Mouse (Mus musculus) hindbrain, embryonic 11.5 days (tissue): ENCODE measurements at regions not wholly inside any gene's neighbourhood (a gene's known extent, or its start where the extent isn't known, plus 50 kb on each side); places are given as distances from the start of the nearest gene placed in this dataset.

ENCODE experiments used
- ATAC-seq: fragments of 200-750 bp; cut with Nextera tagmentation; 2 replicates; pipeline ENCODE4 v1.8.0; 2017; ENCODE audit warnings: mild to moderate bottlenecking, moderate TSS enrichment, moderate library complexity; ENCODE audit not compliant: low FRiP score
- DNase-seq: peaks from one replicate; pipeline ENCODE4 v3.0.0-alpha.2; 2015; ENCODE audit warnings: low spot score
- H3K27ac ChIP-seq: fragments of 300-500 bp; sonication (generic); 2 replicates; pipeline ENCODE4 v1.5.1; 2014; ENCODE audit warnings: mild to moderate bottlenecking, low read depth, low read length
- H3K27me3 ChIP-seq: fragments of 300-500 bp; sonication (generic); 2 replicates; pipeline ENCODE4 v1.6.1; 2014; ENCODE audit warnings: mild to moderate bottlenecking, low read length, moderate library complexity, mixed read lengths; ENCODE audit not compliant: control insufficient read depth, insufficient read depth
- H3K36me3 ChIP-seq: fragments of 300-500 bp; sonication (generic); 2 replicates; pipeline ENCODE4 v1.6.1; 2014; ENCODE audit warnings: mild to moderate bottlenecking, low read length, moderate library complexity, mixed read lengths; ENCODE audit not compliant: control insufficient read depth, insufficient read depth
- H3K4me1 ChIP-seq: fragments of 300-500 bp; sonication (generic); replicated peaks from 2 replicates; pipeline ENCODE4 v1.6.1; 2014; ENCODE audit warnings: low read length, mixed read lengths; ENCODE audit not compliant: control insufficient read depth, insufficient read depth
- H3K4me2 ChIP-seq: fragments of 300-500 bp; sonication (generic); replicated peaks from 2 replicates; pipeline ENCODE4 v1.6.1; 2014; ENCODE audit warnings: mild to moderate bottlenecking, low read depth, low read length
- H3K4me3 ChIP-seq: fragments of 300-500 bp; sonication (generic); 2 replicates; pipeline ENCODE4 v1.5.1; 2014; ENCODE audit warnings: low read depth, low read length
- H3K9ac ChIP-seq: fragments of 300-500 bp; sonication (generic); 2 replicates; pipeline ENCODE4 v1.6.1; 2014; ENCODE audit warnings: low read depth, low read length
- H3K9me3 ChIP-seq: fragments of 300-500 bp; sonication (generic); 2 replicates; pipeline ENCODE4 v1.6.1; 2016; ENCODE audit warnings: low read length; ENCODE audit not compliant: control insufficient read depth
- WGBS: fragments of 180-500 bp; shearing (Covaris S2); extraction: QIAGEN DNeasy Blood & Tissue Kit; methylation state at CpG from one replicate; pipeline ENCODE4 v1.1.7; 2014; 5-methylcytosine and 5-hydroxymethylcytosine counted together

DNA sequence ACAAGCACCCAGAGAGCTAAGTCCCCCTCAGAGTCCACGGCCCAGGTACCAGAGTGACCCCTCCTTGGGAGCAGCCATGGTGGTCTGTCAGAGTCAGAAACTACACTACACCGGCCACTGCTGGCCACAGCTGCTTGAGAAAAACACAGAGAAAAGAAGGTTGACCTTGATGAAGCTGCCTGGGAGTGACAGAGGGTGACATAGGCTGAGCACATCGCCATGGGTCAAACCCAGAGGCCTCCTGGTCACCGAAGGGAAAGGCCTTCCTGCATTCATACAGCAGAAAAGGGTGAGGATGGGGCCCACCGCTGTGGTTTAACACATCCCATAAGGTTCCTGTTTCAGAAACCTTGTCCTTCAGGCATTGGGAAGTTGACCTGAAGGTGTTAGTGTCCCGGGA lies 153.0 kb downstream of the Setd4 start:
- Histone ChIP-seq H3K4me3 (no peak overlapping the region), H3K4me1 (0 out of 2 replicates have a peak, but pooled peaks cover 2% of the 10 kb centered on the region), H3K36me3 (no peaks in the 10 kb centered on the region), H3K27me3 (no peaks in the 10 kb centered on the region), H3K9me3 (no peaks in the 10 kb centered on the region), H3K9ac (no peak overlapping the region), H3K27ac (no peak overlapping the region), H3K4me2 (no peak overlapping the region)
- no peak for ATAC-seq
- whole genome bisulfite sequencing = 68% methylated on average over 6 of the region's 6 CpGs
- no peak for DNase-seq

DNA sequence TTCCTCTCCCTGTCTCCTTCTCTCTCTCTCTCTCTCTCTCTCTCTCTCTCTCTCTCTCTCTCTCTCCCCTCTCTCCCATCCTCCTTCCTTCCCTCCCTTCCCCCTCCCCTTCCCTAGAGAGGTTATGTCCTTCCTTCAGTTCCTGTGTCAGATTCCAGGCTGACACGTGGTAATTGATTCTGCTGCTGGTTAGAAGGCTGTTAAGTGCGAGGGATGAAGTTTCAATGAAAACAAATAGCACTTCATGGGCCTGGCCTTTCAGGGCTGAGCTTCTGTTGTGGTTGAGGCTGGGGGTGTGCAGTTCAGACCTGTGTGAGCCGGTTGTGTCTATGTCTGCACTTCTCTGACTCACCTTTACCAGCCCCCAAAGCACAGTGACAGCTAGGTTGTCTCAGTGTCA lies 153.9 kb downstream of the Setd4 start:
- ATAC-seq (no peak), DNase-seq (peak; percentile 31)
- Histone ChIP-seq H3K36me3 (no peaks in the 10 kb centered on the region), H3K4me1 (0 out of 2 replicates have a peak, but pooled peaks cover 2% of the 10 kb centered on the region), H3K9ac (no peak overlapping the region), H3K27ac (no peak overlapping the region), H3K9me3 (no peaks in the 10 kb centered on the region), H3K4me2 (no peak overlapping the region), H3K27me3 (no peaks in the 10 kb centered on the region), H3K4me3 (no peak overlapping the region)
- 21% methylated on average over 3 of the region's 3 CpGs for WGBS

DNA sequence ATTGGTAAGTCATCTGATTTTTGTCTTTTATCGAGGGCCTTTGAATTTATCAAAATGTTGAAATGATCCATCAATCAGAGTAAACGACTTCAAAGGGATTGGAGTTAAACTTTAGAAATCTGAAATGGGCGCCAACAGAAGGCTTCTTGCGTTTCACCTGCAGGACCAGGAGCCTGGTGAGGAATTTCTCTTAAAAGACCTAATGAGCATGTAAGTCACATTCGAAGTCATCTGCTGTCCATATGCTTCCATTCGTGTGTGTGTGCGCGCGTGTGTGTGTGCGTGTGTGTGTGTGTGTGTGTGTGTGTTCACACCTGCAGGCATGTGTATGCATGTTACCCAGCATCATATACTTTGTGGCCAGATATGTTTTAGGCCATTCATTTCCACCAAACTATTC lies 155.7 kb downstream of the Setd4 start:
- no peaks in the 10 kb centered on the region for H3K27me3 ChIP-seq

DNA sequence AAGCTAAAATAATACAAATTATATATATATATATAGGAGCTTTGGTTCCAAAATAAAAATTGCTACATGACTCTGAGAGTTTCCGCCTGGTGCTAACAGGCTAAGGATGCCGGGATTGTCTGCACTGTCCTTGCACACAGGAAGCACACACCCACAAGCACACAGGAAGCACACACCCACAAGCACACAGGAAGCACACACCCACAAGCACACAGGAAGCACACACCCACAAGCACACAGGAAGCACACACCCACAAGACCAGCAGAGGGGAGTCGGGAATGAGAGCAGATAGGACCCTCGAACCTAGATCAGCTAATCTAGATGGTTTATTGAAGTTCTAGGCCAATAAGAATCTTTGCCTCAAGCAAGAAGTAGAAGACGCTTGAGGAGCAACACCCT lies 156.9 kb downstream of the Setd4 start:
- DNase-seq (no peak), ATAC-seq (no peak)
- no peaks in the 10 kb centered on the region for H3K36me3 ChIP-seq
- H3K9ac ChIP-seq = no peak overlapping the region
- no peaks in the 10 kb centered on the region for H3K27me3 ChIP-seq
- no peak overlapping the region for H3K4me2 ChIP-seq
- WGBS = 86% methylated on average over 5 of the region's 5 CpGs
- H3K27ac ChIP-seq = no peak overlapping the region
- H3K4me3 ChIP-seq = no peak overlapping the region
- H3K9me3 ChIP-seq = no peaks in the 10 kb centered on the region
- H3K4me1 ChIP-seq = 0 out of 2 replicates have a peak, but pooled peaks cover 2% of the 10 kb centered on the region

More for the DNA sequence above, 155.7 kb downstream of the Setd4 start:
- H3K27ac ChIP-seq = no peak overlapping the region
- H3K4me1 ChIP-seq = 0 out of 2 replicates have a peak, but pooled peaks cover 2% of the 10 kb centered on the region
- no peak for DNase-seq
- no peak for ATAC-seq
- H3K36me3 ChIP-seq = no peaks in the 10 kb centered on the region
- H3K9me3 ChIP-seq = no peaks in the 10 kb centered on the region
- no peak overlapping the region for H3K4me2 ChIP-seq
- H3K4me3 ChIP-seq = no peak overlapping the region
- WGBS = 86% methylated on average over 10 of the region's 10 CpGs
- H3K9ac ChIP-seq = no peak overlapping the region

DNA sequence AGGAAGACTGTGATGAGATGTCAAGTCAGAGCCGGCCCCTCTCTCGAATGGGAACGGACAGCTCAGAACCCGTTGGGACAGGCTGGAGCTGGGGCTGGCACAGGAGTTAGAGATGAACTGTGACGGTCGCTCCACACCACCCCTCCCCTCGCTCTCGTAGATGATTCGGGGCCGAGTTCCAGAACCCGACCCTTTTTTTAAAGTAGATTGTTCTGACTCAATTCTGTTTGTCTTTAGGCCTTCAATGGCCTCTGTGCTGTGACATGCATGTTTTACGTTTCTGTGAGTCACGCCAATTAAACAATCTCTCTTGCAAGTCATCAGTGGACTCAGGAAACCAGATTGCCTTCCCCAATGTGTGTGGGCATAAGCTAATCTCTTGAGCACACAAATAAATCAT lies 157.7 kb downstream of the Setd4 start:
- Histone ChIP-seq H3K9ac (no peak overlapping the region), H3K36me3 (no peaks in the 10 kb centered on the region), H3K9me3 (no peaks in the 10 kb centered on the region), H3K4me3 (no peak overlapping the region), H3K27ac (no peak overlapping the region), H3K4me1 (0 out of 2 replicates have a peak, but pooled peaks cover 2% of the 10 kb centered on the region), H3K27me3 (no peaks in the 10 kb centered on the region), H3K4me2 (no peak overlapping the region)
- no peak for ATAC-seq
- no peak for DNase-seq
- WGBS = 81% methylated on average over 13 of the region's 13 CpGs

DNA sequence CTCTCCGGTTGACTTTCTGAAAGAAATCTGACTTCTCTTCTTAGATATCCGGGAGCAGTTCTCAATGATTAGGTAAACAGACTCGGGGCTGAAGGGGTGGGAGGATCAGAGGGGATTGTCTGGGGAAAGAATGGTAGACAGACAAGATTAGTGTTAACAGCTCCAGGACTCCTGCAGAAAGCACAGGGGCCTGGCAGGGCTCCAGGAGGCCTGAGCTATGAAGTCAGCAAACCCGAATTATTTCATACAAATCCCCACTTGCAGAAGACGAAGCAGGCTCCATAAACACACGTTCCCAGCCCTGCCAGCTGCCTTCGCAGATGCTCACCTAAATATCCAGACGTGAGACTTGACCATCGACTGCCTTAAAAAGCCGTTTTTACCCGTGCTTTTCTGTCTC lies 161.0 kb downstream of the Setd4 start:
- Histone ChIP-seq H3K9ac (no peak overlapping the region), H3K27me3 (no peaks in the 10 kb centered on the region), H3K4me3 (no peak overlapping the region), H3K9me3 (no peaks in the 10 kb centered on the region), H3K4me1 (no peaks in the 10 kb centered on the region), H3K27ac (no peak overlapping the region), H3K36me3 (no peaks in the 10 kb centered on the region), H3K4me2 (no peak overlapping the region)
- no peak for ATAC-seq
- WGBS = 51% methylated on average over 11 of the region's 11 CpGs
- DNase-seq = no peak

DNA sequence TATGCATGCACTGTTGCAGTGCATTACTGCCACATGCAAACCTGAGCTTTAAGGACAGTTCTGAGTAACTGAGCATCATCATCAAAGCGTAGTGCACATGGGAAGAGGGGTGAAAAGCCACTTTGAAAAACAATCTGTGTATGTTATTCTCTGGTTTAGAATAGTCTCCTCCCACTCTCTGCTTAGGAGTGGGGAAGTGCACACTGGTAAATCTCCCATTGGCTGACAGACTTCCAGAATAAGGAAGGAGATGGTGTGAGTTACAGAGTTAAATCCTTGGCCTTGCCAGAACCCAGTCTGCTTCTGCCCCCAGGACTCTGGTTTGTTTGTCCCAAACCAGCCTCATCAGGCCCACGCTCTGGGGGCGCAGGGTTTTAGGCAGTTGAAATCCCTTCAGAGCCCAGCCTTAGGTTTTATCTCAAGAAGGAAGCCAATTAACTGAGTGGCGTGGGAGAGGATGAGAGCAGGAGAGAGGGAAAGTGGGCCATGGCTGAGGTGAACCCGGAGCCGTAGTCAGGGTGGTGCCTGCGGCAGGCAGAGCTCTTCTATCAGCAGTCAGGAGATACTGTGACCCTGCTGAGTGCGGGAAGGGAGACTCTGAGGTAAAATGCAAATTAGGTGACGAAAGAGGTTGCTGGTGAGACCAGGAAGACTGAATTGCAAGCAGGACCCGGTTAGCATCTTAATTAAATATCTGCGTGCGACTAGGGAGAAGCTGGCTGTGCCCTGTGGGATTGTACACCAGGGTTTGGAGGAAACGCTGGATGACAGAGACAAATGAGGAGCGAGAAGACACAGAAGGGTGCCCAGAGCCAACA lies 166.0 kb downstream of the Setd4 start:
- Histone ChIP-seq H3K27ac (no peak overlapping the region), H3K4me1 (no peaks in the 10 kb centered on the region), H3K4me2 (no peak overlapping the region), H3K36me3 (no peaks in the 10 kb centered on the region), H3K4me3 (no peak overlapping the region), H3K9ac (no peak overlapping the region), H3K9me3 (no peaks in the 10 kb centered on the region), H3K27me3 (no peaks in the 10 kb centered on the region)
- 23% methylated on average over 14 of the region's 14 CpGs for WGBS
- no peak for ATAC-seq
- no peak for DNase-seq

DNA sequence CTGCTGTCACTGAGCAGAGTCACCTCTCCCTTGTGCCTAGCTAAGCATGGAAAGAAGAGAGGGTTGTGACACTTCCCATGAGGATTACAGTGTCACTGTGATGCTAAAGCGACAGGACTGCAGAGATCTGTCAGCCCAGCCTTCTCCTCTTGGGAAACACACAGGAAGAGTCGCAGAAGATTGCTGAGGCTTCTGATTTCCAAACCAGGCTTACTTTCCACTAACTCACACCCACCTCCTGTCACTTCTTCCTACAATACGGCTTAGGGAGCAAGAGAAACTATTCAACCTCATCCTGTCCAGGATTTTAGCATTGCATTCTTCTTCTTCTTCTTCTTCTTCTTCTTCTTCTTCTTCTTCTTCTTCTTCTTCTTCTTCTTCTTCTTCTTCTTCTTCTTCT lies 167.1 kb downstream of the Setd4 start:
- Histone ChIP-seq H3K27me3 (no peaks in the 10 kb centered on the region), H3K9ac (no peak overlapping the region), H3K27ac (no peak overlapping the region), H3K9me3 (no peaks in the 10 kb centered on the region), H3K4me1 (no peaks in the 10 kb centered on the region), H3K4me3 (no peak overlapping the region), H3K4me2 (no peak overlapping the region), H3K36me3 (no peaks in the 10 kb centered on the region)
- DNase-seq (no peak), ATAC-seq (no peak)
- WGBS = 49% methylated on average over 3 of the region's 3 CpGs

DNA sequence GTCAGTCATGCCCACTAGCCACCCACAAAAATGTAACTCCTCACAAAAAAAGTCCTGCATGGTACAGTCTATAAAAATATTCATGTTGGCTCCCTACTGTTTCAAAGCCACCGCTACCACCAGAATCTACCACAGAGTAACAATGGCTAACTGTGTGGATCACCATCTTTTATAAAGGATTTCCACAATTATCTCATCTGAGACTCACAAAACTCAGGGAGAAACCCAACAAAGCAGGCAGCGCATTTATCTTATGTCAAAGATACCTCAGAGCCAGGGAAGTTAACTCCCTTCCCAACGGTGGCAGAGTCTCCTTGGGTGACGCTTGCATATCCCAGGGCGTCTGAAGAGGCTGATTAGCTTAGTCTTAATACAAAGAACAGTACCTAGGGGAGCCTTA lies 172.5 kb downstream of the Setd4 start:
- ATAC-seq = no peak
- Histone ChIP-seq H3K4me2 (no peak overlapping the region), H3K9ac (no peak overlapping the region), H3K9me3 (no peaks in the 10 kb centered on the region), H3K4me1 (no peaks in the 10 kb centered on the region), H3K36me3 (no peaks in the 10 kb centered on the region), H3K4me3 (no peak overlapping the region), H3K27me3 (no peaks in the 10 kb centered on the region), H3K27ac (no peak overlapping the region)
- no peak for DNase-seq
- WGBS = 82% methylated on average over 5 of the region's 5 CpGs
